Mouse (Mus musculus): ENCODE results near the gene Zkscan17. TPM values are rescaled to one million over a fixed set of nuclear protein-coding genes. Genes with fewer than 3 reads are reported as not detected.

The Zkscan17 gene
- polyA plus RNA-seq, 1 experiment from 2014 or later, result 22.2 TPM

- WGBS, result 79% methylated on average over 6 of the region's 6 CpGs
- Histone ChIP-seq H3K4me2 (replicated peaks) (no peak overlapping the region), H3K4me3 (replicated peaks) (no peak overlapping the region), H3K36me3 (peaks cover 96% of the 10 kb centered on the region), H3K9me3 (replicated peaks) (no peaks in the 10 kb centered on the region), H3K4me1 (no peaks in the 10 kb centered on the region), H3K27ac (replicated peaks) (no peak overlapping the region), H3K9ac (no peak overlapping the region), H3K27me3 (no peaks in the 10 kb centered on the region)
- ATAC-seq (ENCODE audit: insufficient number of reproducible peaks, low FRiP score, low TSS enrichment, low read depth), result no peak
Measured at GRCm38 (mm10) chr11:59496672-59497310, 29.8 kb downstream of the Zkscan17 start.

GRCm38 (mm10) chr11:59486222-59486621 is 40.3 kb downstream of the Zkscan17 start:
- ATAC-seq (ENCODE audit: insufficient number of reproducible peaks, low FRiP score, low TSS enrichment, low read depth), result no peak
- Histone ChIP-seq H3K4me1 (no peaks in the 10 kb centered on the region), H3K36me3 (peaks cover 61% of the 10 kb centered on the region), H3K4me2 (replicated peaks) (no peak overlapping the region), H3K27ac (replicated peaks) (no peak overlapping the region), H3K9ac (no peak overlapping the region), H3K27me3 (no peaks in the 10 kb centered on the region), H3K9me3 (replicated peaks) (no peaks in the 10 kb centered on the region), H3K4me3 (replicated peaks) (no peak overlapping the region)
- WGBS, result 78% methylated on average over 8 of the region's 8 CpGs

- H3K9me3 ChIP-seq (replicated peaks), result no peaks in the 10 kb centered on the region
- H3K27ac ChIP-seq (replicated peaks), result no peak overlapping the region
- no peak overlapping the region for H3K9ac ChIP-seq
- no peaks in the 10 kb centered on the region for H3K27me3 ChIP-seq
- H3K4me3 ChIP-seq (replicated peaks), result no peak overlapping the region
- H3K4me1 ChIP-seq, result no peaks in the 10 kb centered on the region
- no peak for ATAC-seq (ENCODE audit: insufficient number of reproducible peaks, low FRiP score, low TSS enrichment, low read depth)
- H3K4me2 ChIP-seq (replicated peaks), result no peak overlapping the region
- H3K36me3 ChIP-seq, result peaks cover 56% of the 10 kb centered on the region
- 68% methylated on average over 2 of the region's 2 CpGs for WGBS
Measured at GRCm38 (mm10) chr11:59485641-59486040, 40.9 kb downstream of the Zkscan17 start.

GRCm38 (mm10) chr11:59483212-59483611 is 43.3 kb downstream of the Zkscan17 start:
- H3K4me3 ChIP-seq (replicated peaks), result no peak overlapping the region
- H3K4me1 ChIP-seq, result no peaks in the 10 kb centered on the region
- no peaks in the 10 kb centered on the region for H3K9me3 ChIP-seq (replicated peaks)
- 7% methylated on average over 2 of the region's 2 CpGs for WGBS
- no peak for ATAC-seq (ENCODE audit: insufficient number of reproducible peaks, low FRiP score, low TSS enrichment, low read depth)
- H3K36me3 ChIP-seq, result peaks cover 32% of the 10 kb centered on the region
- H3K27ac ChIP-seq (replicated peaks), result no peak overlapping the region
- no peaks in the 10 kb centered on the region for H3K27me3 ChIP-seq
- no peak overlapping the region for H3K4me2 ChIP-seq (replicated peaks)
- no peak overlapping the region for H3K9ac ChIP-seq

GRCm38 (mm10) chr11:59477240-59477639 is 49.3 kb downstream of the Zkscan17 start:
- H3K9ac ChIP-seq, result no peak overlapping the region
- no peaks in the 10 kb centered on the region for H3K9me3 ChIP-seq (replicated peaks)
- H3K27ac ChIP-seq (replicated peaks), result no peak overlapping the region
- no peaks in the 10 kb centered on the region for H3K4me1 ChIP-seq
- no peaks in the 10 kb centered on the region for H3K36me3 ChIP-seq
- H3K4me2 ChIP-seq (replicated peaks), result no peak overlapping the region
- 61% methylated on average over 6 of the region's 6 CpGs for WGBS
- ATAC-seq (ENCODE audit: insufficient number of reproducible peaks, low FRiP score, low TSS enrichment, low read depth), result no peak
- H3K27me3 ChIP-seq, result no peaks in the 10 kb centered on the region
- no peak overlapping the region for H3K4me3 ChIP-seq (replicated peaks)

GRCm38 (mm10) chr11:59472326-59472677 is 54.2 kb downstream of the Zkscan17 start, which contains the start of gene Zfp867:
Zfp867 (minus strand) TSS chr11:59472474.
- WGBS, result 0% methylated on average over 19 of the region's 19 CpGs
- ATAC-seq (ENCODE audit: insufficient number of reproducible peaks, low FRiP score, low TSS enrichment, low read depth), result peak; percentile 87

GRCm38 (mm10) chr11:59471413-59472325 is 54.9 kb downstream of the Zkscan17 start:
- H3K4me3 ChIP-seq (replicated peaks), result peak overlapping the region; percentile 86
- no peaks in the 10 kb centered on the region for H3K36me3 ChIP-seq
- peak overlapping the region; percentile 74 for H3K4me2 ChIP-seq (replicated peaks)
- H3K27ac ChIP-seq (replicated peaks), result peak overlapping the region; percentile 90
- no peaks in the 10 kb centered on the region for H3K9me3 ChIP-seq (replicated peaks)
- peak; percentile 39 for ATAC-seq (ENCODE audit: insufficient number of reproducible peaks, low FRiP score, low TSS enrichment, low read depth)
- H3K4me1 ChIP-seq, result peaks cover 5% of the 10 kb centered on the region
- peak overlapping the region; percentile 92 for H3K9ac ChIP-seq
- 4% methylated on average over 37 of the region's 37 CpGs for WGBS
- no peaks in the 10 kb centered on the region for H3K27me3 ChIP-seq

More at GRCm38 (mm10) chr11:59472326-59472677, 54.2 kb downstream of the Zkscan17 start, which contains the start of gene Zfp867:
- H3K27ac ChIP-seq (replicated peaks), result peak within 1 kb of the TSS; percentile 90
- H3K36me3 ChIP-seq, result no peaks in the 10 kb centered on the region
- H3K9me3 ChIP-seq (replicated peaks), result no peaks in the 10 kb centered on the region
- H3K4me3 ChIP-seq (replicated peaks), result peak within 1 kb of the TSS; percentile 86
- H3K4me1 ChIP-seq, result peaks cover 5% of the 10 kb centered on the region
- peak within 1 kb of the TSS; percentile 74 for H3K4me2 ChIP-seq (replicated peaks)
- peak within 1 kb of the TSS; percentile 92 for H3K9ac ChIP-seq
- H3K27me3 ChIP-seq, result no peaks in the 10 kb centered on the region

- no peak overlapping the region for H3K4me2 ChIP-seq (replicated peaks)
- peaks cover 33% of the 10 kb centered on the region for H3K9me3 ChIP-seq (replicated peaks)
- H3K9ac ChIP-seq, result no peak overlapping the region
- no peak overlapping the region for H3K4me3 ChIP-seq (replicated peaks)
- H3K27ac ChIP-seq (replicated peaks), result no peak overlapping the region
- ATAC-seq (ENCODE audit: insufficient number of reproducible peaks, low FRiP score, low TSS enrichment, low read depth), result no peak
- H3K36me3 ChIP-seq, result peaks cover 64% of the 10 kb centered on the region
- no peaks in the 10 kb centered on the region for H3K27me3 ChIP-seq
- WGBS, result 88% methylated on average over 2 of the region's 2 CpGs
- H3K4me1 ChIP-seq, result peaks cover 13% of the 10 kb centered on the region
Measured at GRCm38 (mm10) chr11:59460459-59460858, 66.1 kb downstream of the Zkscan17 start.

GRCm38 (mm10) chr11:59458973-59459372 is 67.6 kb downstream of the Zkscan17 start:
- Histone ChIP-seq H3K9me3 (replicated peaks) (peaks cover 21% of the 10 kb centered on the region), H3K36me3 (peaks cover 66% of the 10 kb centered on the region), H3K4me2 (replicated peaks) (no peak overlapping the region), H3K4me1 (peaks cover 13% of the 10 kb centered on the region), H3K9ac (no peak overlapping the region), H3K27me3 (no peaks in the 10 kb centered on the region), H3K4me3 (replicated peaks) (no peak overlapping the region), H3K27ac (replicated peaks) (peak overlapping the region; percentile 74)
- ATAC-seq (ENCODE audit: insufficient number of reproducible peaks, low FRiP score, low TSS enrichment, low read depth), result peak; percentile 85
- WGBS, result 24% methylated on average over 5 of the region's 5 CpGs

- WGBS, result 86% methylated on average over 2 of the region's 2 CpGs
- Histone ChIP-seq H3K9ac (no peak overlapping the region), H3K27ac (replicated peaks) (no peak overlapping the region), H3K4me2 (replicated peaks) (no peak overlapping the region), H3K27me3 (no peaks in the 10 kb centered on the region), H3K4me1 (peaks cover 13% of the 10 kb centered on the region), H3K36me3 (peaks cover 59% of the 10 kb centered on the region), H3K4me3 (replicated peaks) (no peak overlapping the region), H3K9me3 (replicated peaks) (0 out of 2 replicates have a peak, but pooled peaks cover under 1% of the 10 kb centered on the region)
- ATAC-seq (ENCODE audit: insufficient number of reproducible peaks, low FRiP score, low TSS enrichment, low read depth), result no peak
Measured at GRCm38 (mm10) chr11:59456891-59457290, 69.7 kb downstream of the Zkscan17 start.

GRCm38 (mm10) chr11:59456346-59456745 is 70.2 kb downstream of the Zkscan17 start:
- no peak overlapping the region for H3K4me2 ChIP-seq (replicated peaks)
- peaks cover 14% of the 10 kb centered on the region for H3K4me1 ChIP-seq
- WGBS, result 92% methylated on average over 2 of the region's 2 CpGs
- H3K27ac ChIP-seq (replicated peaks), result no peak overlapping the region
- ATAC-seq (ENCODE audit: insufficient number of reproducible peaks, low FRiP score, low TSS enrichment, low read depth), result no peak
- no peaks in the 10 kb centered on the region for H3K27me3 ChIP-seq
- H3K36me3 ChIP-seq, result peaks cover 56% of the 10 kb centered on the region
- H3K4me3 ChIP-seq (replicated peaks), result no peak overlapping the region
- no peak overlapping the region for H3K9ac ChIP-seq
- H3K9me3 ChIP-seq (replicated peaks), result no peaks in the 10 kb centered on the region

All from embryonic facial prominence, embryonic 15.5 days (tissue).